Mouse (Mus musculus) right cerebral cortex, adult 2 months (tissue): ENCODE results near the gene Hcn1.

Source experiments
- DNase-seq, 2 experiments: peaks; one replicate each; pipeline ENCODE4 v3.0.0; 2021 to 2022; ENCODE audit warnings: low spot score in 2 of 2

Gene Hcn1

DNA sequence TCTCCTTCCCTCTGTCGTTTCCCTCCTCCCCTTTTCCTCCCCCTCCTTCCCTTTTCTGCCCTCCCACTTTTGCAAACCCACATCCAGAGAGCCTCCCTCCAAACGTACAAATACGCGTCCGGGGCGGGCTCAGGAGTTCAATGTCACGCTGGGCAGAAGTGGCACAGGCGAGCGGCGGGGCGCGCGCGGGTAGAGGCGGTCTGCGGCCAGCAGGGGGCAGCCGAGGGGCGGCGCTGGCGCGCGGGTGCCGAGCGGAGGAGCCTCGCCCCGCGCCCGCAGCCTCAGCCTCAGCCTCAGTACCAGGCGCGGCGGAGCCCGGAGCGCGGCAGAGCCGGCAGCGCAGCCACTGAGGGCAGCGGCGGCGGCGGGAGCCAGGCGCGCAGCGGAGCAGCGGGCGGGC lies at the start of gene Hcn1:
TSS of gene Hcn1 (plus strand) at position 140 of the 400 bp plus-strand sequence.
- DNase-seq: peak; percentile 76 to 84

DNA sequence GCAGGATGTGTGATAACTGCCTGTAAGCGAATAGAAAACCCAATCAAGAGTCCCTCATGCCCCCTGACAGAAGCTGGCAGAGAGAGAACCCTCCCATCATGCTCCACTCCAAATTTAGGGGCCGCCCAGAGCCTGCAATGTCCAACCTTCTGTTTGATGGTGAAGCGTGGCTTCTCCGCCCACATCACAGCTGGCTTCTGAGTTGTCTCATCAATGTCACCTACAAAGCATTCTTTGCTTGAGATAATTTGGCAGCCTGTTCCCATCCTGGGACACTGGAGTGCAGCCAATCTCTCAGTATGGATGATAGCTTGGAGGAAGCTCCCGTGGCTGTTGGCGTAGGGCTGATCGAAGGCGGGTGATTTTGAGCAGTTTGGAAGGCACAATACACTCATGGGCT lies 34.9 kb upstream of the Hcn1 start:
- peak; percentile 62 to 72 for DNase-seq

DNA sequence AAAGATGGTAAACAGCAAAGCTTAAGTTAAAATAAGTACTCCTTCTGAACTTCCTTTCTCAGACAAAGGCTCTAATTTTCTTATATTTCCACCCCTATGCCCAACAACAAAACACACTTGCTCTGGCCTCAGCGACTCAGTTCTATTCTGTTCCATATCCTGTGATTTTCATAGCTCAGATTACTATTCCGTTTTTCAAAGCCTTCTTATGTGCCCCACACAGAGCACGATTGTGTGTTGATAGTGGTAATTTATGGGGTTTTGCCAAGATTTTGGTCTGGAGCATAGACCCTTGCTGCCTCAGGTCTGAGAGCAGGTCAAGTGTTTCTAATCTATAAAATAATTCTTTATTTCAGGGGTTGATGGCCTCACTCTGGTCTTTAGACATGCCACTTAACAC lies 30.4 kb upstream of the Hcn1 start:
- no peak for DNase-seq

DNA sequence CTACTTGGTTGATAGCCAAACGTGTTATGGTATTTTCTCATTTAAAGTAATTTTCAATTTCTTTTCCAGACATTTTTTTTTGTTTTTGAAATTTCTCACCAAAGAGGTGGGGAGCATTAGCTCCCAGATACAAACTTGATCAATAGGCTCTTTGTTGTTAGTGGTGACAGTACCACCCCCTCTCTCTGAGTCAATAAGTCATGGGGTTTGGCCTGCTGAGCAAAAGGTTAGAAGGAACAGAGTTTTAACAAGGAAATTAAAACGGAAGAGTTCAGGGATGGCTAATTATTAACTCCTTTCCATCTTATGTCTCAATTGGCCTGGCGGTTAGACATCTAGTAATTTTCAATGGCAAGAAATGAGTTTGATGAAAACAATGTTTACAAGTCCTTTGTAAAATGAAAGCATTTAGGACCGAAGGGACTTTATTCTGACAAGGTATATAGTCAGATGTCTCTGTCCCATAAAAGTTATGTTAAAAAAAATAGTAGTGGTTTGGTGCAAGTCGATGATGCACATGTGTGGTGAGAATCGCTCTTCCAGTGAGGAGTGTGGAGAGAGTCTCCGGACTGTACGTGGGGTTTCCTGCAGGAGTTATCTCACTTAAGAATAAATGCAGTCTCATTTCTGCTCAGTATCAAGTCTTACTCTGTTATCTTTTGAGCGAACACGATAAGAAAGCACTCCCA lies 7.5 kb upstream of the Hcn1 start:
- no peak for DNase-seq

DNA sequence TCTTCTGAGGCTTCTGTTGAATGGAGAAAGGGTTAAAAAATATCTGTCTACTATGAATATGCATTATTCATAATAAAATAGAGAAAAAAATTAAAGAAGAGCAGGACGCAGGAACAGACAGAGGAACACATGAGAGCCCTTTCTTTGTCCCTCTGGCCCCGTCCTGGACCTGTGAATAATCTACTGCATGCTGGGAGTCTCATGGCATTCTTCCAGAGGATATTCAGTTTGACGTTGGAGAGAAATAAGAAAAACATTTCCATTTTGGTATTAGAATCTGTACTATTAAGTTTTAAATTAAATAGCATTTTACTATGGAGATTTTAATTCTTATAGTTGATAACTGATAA lies 7.0 kb upstream of the Hcn1 start:
- no peak for DNase-seq

DNA sequence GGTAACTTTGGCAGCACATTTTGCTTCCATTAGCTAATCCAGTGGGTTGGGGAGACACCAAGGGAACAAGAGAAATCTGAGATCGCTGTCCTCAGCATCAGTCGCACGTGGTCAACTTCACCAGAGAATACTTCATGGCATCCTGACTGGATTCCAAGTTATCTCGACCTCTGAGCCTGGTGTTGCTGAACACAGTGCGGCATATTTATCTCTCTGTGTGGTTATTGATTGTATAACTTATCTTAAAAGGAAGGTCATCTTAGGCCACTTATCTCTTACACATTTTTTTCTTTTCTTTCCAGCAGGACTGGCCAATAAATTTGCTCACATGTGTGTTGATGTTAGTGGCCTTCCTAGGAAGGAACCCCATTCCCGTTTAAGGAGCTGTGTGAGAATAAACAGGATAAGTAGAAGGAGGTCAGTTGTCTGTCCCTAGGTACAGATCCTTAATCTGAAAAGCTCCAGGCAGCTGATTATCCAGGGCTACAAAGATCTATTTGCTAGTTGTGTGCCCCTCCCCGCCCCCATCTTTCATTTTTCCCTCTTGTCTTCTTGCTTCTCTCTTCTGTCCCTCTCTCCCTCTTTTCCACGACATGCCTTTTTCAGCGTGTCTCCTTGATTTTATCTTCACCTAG lies 672 bp upstream of the Hcn1 start:
- no peak for DNase-seq

DNA sequence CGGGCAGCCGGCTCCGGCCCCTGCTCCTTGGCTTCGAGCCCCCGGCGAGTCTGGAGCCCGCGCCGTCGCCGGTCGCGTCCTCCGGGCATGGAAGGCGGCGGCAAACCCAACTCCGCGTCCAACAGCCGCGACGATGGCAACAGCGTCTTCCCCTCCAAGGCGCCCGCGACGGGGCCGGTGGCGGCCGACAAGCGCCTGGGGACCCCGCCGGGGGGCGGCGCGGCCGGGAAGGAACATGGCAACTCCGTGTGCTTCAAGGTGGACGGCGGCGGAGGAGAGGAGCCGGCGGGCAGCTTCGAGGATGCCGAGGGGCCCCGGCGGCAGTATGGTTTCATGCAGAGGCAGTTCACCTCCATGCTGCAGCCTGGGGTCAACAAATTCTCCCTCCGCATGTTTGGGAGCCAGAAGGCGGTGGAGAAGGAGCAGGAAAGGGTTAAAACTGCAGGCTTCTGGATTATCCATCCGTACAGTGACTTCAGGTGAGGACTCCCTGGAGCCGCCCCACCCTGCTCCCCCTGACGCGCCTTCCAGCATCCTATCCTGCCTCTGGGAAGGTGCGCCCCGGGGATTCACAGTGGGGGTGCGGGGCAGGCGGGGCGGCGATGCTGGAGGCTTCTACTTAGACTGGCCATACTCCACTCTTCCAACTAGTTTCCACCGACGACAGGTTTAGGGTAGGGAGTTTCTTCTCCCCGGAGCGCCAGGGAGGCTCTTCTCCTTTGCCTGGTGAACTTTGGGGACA lies 668 bp downstream of the Hcn1 start:
- DNase-seq: peak; percentile 42 to 43

DNA sequence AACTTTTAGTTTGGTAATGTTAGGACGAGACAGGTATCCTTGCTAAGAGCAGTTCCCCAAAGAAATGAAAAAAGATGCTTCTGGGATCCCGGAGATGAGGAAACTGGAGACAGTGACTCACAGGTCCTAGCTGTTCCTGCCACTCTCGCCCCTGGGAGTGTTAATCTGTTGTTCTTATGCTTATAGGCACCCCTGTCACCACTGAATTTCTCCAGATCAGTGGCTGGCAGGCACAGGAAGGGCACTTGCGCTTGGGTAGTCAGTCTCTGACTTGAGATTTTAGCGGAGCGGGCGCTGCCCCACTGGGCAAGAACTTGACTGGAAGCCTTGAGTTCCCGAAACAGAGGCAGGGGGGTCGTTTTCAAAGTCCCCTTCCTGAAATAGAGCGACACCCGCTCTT lies 1.3 kb downstream of the Hcn1 start:
- DNase-seq: peak; percentile 31 to 42

DNA sequence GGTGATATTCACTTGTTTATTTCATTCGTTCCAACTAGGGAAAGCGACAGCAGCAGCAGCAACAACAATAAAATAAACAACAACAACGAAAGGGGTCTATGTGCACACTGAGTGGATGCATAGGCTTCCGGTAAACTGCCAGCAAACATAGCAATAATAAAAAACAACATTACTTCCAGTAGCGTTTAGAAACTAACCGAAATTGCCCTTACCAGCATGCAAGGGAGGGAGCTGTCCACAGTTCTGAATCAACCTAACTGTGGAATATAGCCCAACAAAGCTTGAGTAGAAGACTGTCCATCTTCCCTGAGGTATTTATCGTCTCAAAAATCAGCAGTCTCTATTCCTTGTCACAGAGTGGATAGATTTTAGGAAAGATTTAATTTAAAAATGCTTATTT lies 2.0 kb downstream of the Hcn1 start:
- DNase-seq: peak in 1 of 2 experiments; percentile 28

DNA sequence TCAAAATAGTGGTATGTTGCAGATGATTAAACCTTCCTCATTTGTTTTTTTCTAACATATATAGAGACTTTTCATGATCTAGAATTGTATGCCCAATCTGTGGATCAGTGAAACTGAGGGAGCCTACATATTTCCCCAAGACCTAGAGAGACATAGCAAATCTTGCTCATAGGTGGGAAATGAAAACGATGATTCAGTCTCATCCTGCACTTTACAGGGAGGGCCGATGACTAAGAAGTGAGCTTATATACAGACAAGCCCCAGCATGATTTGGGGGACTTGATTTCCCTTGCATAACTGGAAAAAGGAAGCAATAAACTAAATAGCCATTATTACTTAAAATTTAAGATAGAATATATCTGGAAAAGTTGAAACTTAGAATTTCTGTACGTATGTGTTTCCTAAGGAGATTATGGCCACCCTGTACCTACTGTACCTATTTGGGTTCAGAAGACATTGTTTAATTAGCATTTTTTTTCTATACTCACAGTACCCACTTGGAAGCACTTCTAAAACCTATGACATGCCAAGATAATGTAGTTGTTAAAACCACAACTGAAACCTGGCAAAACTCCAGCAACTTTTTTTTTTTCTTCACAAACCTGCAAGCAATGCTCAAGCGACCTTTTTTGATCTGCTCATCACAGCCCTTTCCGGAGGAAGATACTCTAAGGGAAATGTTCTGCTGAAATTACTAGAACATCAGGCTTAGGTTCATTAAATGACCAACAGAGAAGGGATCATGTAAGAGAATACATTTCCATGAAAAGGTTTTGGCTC lies 3.0 kb downstream of the Hcn1 start:
- peak in 1 of 2 experiments; percentile 43 for DNase-seq

DNA sequence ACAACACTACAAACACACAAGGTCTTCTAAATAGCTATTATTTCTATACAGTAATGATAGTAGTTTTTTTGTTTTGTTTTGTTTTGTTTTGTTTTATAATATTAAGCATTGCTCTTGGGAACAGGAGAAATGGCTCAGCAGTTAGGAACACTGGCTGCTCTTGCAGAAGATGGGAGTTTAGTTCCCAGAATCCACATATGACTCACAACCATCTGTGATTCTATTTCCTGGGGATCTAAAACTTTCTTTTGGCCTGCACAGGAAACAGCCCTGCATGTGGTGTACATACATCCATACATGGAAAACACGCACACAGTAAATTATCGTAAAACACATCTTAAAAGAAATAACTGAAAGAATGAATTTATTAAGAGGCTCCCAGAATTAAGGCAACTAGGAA lies 9.8 kb downstream of the Hcn1 start:
- DNase-seq: no peak

DNA sequence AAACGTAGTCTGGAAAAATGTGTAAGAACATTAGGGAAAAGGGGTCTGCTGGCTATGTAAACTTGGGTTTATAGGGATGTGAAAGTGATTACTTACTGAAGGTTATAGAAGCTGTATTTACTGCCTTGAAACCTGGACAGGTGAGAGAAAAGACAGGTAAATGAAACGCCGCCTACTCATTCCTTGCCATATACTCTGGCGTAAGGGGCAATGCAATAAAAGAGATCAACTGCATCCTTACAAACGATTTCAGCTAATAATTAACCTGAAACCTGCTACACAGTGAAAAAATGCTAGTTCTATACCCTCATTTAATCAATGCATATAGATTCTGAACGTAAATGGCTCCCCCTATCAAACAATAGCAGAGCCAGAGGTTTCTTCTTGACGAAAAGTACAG lies 17.4 kb downstream of the Hcn1 start:
- DNase-seq: no peak

DNA sequence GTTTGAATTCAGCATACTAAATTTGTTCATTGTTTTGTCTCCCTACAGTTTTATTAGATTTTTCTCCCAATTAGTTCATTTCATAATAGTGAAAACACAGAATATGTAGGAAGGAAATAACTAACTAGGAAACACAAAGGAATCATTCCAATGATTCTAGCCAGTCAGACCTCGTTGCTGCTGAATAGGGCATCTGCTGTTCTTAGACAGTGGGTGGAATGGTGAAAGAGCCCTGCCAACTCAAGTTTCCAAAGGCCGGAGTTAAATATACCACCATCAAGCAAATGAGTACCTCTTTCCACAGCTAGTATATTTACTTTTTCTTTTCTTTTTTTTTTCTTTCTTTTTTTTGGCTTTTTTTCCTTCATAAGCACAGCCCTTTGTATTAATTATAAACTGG lies 55.4 kb downstream of the Hcn1 start:
- DNase-seq: peak in 1 of 2 experiments; percentile 28

DNA sequence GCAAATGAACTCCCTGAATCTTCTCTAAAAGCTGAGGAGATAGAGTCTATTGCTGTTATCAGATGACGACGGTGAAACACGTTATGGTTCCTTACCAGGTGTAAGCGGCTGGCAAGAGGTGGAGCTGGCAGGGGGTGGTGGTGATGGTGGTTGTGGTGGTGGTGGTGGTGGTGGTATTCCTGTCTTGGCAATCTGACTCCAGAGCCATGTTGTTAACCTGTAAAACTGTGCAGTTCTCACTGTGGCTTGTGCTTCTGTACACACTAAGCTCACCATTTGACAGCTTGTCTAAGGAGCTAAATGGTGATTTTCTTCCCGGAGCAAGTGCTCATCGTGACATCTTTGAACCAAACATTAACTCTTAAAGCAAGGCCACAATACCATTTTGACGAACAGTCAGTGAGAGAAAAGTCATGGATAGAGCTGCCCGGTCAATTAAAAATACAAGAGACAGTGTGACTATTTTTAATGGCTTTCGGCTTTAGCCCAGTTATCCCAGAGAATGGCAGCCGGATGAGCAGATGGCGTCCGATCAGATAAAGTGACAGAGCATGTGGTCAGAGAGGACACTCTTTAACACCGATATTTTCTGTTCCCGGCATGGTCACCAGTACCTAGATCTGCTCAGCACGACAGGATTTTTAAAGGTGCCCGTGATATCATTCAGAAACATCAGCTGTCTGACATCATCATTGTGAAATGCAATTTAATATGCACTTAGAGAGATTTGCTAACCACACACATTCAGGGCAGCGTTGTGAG lies 56.5 kb downstream of the Hcn1 start:
- DNase-seq: peak in 1 of 2 experiments; percentile 16

DNA sequence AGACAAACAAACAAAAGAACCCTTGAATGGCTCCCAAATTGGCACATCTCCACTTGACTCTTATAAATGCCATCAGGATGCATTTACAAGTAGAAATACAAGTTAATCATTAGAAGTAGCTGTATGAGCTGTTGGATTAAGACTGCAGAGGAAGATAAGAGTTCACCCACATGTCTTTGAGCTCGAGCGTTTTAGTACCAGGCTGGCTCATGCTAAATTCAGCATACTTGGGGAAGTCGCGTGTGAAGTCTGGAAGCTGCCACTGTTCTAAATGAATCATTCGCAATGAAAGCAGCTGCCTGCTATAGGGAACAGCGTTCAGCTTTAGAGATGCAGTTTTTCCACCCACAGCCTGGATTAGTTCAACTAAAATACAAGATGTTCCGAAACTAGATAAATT lies 57.4 kb downstream of the Hcn1 start:
- peak; percentile 75 to 77 for DNase-seq

DNA sequence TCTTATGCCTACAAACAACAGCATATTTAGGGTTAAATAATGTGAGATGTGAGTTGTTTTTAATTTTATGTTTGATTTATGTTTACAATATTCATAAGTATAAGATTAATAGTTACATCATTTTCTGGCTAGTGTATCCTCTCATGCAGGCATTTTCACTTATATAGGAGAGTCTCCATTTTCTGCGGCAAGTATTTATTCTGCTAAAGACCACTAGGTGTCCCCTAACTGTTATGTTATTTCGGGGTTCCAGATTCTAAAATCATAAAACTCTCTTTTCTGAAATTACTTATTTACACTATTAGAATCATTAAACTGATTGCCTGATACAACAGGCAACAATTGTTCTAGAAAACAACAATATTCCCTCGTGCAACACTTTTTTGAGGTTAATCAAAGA lies 60.5 kb downstream of the Hcn1 start:
- DNase-seq: no peak

DNA sequence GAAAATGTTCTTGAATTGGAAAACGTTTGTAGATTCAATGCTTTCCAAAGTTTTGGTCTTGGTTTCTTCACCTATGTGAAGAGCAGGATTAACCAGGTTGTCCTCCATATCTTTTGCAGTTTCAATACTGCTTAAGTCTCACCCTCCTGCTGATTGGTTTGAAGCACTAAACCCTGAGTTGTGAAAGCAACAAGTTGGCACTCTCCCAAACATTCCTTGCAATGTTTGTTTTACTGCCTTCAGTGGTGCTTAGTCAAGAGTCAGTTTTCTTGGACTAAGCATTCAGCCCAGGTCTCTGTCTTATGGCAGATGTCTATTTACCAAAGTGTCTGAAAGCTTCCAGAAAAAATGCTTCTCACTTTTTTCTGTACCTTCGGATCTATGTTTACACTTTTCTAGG lies 67.2 kb downstream of the Hcn1 start:
- DNase-seq: no peak

DNA sequence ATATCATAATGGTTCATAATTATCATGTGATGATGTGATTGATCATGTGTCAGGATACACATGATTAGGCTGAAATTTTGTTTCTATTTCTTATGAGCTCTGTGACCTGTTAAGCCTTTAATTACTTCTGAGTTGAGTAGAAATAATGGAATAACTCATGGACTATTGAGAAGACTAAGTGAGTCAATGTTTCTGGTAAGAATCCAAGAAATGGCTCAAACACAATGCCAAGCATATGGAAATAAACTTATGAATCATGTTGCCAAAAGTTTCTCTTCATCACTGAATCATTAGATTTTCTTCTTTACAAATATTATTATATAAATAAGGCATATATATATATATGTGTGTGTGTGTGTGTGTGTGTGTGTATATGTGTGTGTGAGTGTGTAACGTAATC lies 69.7 kb downstream of the Hcn1 start:
- no peak for DNase-seq

DNA sequence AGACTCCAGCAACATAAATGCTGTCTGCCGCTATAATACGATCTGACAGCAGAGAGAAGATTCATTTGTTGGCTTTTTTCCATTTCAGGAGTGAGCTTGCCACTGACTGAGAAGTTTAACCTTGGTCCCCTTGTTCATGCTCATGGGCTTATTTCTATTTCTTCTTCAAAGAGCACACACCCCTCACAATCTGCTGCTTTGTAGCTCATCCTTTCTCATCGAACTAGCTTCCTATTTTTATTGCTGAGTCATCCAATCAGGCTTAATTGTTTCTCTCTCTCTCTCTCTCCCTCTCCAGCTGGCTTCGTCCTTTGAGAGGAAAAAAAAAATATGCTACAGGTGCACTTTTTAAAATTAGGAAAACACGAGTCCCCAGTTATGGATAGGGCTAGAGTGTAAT lies 74.3 kb downstream of the Hcn1 start:
- DNase-seq: peak in 1 of 2 experiments; percentile 10

DNA sequence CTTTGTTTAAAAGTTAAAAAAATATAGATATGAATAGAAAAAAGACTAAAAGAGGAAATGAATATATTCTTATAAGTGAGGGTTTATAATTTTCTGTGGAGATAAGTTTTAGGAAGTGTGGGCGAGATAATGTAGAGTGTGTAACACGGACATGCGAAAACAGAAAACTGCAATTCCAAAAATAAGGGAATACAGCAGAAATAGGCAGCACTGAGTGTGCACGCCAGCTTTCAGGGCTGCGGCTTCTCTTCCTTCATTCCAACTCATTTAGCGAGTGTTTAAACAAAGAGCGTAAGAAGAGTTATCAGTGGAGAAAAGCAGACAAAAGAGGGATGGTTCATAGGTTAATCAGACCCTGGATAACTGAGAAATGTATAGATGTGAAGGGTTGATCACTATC lies 85.5 kb downstream of the Hcn1 start:
- peak; percentile 23 to 26 for DNase-seq

DNA sequence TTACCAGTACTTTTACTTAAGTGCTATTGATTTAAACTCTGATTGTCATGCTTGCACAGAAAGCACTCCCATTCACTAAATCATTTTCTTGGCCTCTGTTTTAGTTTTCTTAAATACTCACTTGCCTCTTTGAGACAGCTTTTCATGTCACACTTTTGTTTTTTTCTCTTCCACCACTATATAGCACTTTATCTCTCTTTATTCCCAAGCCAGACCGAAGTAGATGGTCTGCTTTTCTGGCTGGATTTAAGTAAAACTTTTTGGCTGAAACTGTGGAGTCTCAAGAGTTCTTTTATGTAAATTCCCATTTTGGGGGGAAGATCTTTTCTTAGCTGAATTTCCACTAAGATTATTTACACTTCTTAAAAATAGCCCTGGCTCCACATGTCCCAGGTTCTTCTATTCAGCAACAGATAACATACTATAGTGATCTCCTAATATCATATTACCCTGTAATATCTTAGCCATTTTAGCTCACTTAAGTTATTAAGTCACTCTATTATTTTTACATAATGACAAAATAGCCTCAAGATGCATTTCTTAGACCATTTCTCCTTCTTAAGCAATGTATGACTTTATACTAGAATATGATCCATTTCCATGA lies 92.7 kb downstream of the Hcn1 start:
- DNase-seq: no peak
